Mouse (Mus musculus): Measurements from ENCODE around the gene Trpc1. TPM values are rescaled to one million over a fixed set of nuclear protein-coding genes. Genes with fewer than 3 reads are reported as not detected.

The Trpc1 gene
- polyA plus RNA-seq, 1 experiment from 2014 or later, result 9.6 TPM

GRCm38 (mm10) chr9:95668306-95668705 lies 81.9 kb downstream of the Trpc1 start:
- no peak overlapping the region for H3K9ac ChIP-seq (replicated peaks)
- H3K27me3 ChIP-seq (replicated peaks), result no peaks in the 10 kb centered on the region
- H3K27ac ChIP-seq (replicated peaks), result no peak overlapping the region
- H3K36me3 ChIP-seq, result 0 out of 2 replicates have a peak, but pooled peaks cover 3% of the 10 kb centered on the region
- H3K9me3 ChIP-seq (replicated peaks), result no peaks in the 10 kb centered on the region
- H3K4me3 ChIP-seq (replicated peaks), result no peak overlapping the region
- no peak overlapping the region for H3K4me2 ChIP-seq
- peaks cover 14% of the 10 kb centered on the region for H3K4me1 ChIP-seq
- 60% methylated on average over 5 of the region's 5 CpGs for WGBS
- ATAC-seq (ENCODE audit: low FRiP score), result no peak

GRCm38 (mm10) chr9:95667836-95668235 lies 82.3 kb downstream of the Trpc1 start:
- H3K4me2 ChIP-seq, result peak overlapping the region; percentile 9; the same call in 1 of the 2 replicates
- ATAC-seq (ENCODE audit: low FRiP score), result no peak
- H3K27me3 ChIP-seq (replicated peaks), result no peaks in the 10 kb centered on the region
- H3K4me1 ChIP-seq, result peaks cover 14% of the 10 kb centered on the region
- H3K9ac ChIP-seq (replicated peaks), result no peak overlapping the region
- 31% methylated on average over 9 of the region's 9 CpGs for whole genome bisulfite sequencing
- H3K9me3 ChIP-seq (replicated peaks), result no peaks in the 10 kb centered on the region
- H3K27ac ChIP-seq (replicated peaks), result no peak overlapping the region
- no peak overlapping the region for H3K4me3 ChIP-seq (replicated peaks)
- H3K36me3 ChIP-seq, result 0 out of 2 replicates have a peak, but pooled peaks cover 3% of the 10 kb centered on the region

- ATAC-seq (ENCODE audit: low FRiP score), result no peak
- H3K4me2 ChIP-seq, result no peak overlapping the region
- H3K27ac ChIP-seq (replicated peaks), result no peak overlapping the region
- H3K4me1 ChIP-seq, result peaks cover 14% of the 10 kb centered on the region
- 81% methylated on average over 6 of the region's 6 CpGs for WGBS
- no peaks in the 10 kb centered on the region for H3K27me3 ChIP-seq (replicated peaks)
- no peaks in the 10 kb centered on the region for H3K9me3 ChIP-seq (replicated peaks)
- H3K9ac ChIP-seq (replicated peaks), result no peak overlapping the region
- 0 out of 2 replicates have a peak, but pooled peaks cover 2% of the 10 kb centered on the region for H3K36me3 ChIP-seq
- H3K4me3 ChIP-seq (replicated peaks), result no peak overlapping the region
These were observed 84.3 kb downstream of the Trpc1 start for GRCm38 (mm10) chr9:95665835-95666234.

- no peak overlapping the region for H3K27ac ChIP-seq (replicated peaks)
- H3K4me2 ChIP-seq, result no peak overlapping the region
- no peaks in the 10 kb centered on the region for H3K9me3 ChIP-seq (replicated peaks)
- H3K9ac ChIP-seq (replicated peaks), result no peak overlapping the region
- 40% methylated on average over 10 of the region's 10 CpGs for whole genome bisulfite sequencing
- no peaks in the 10 kb centered on the region for H3K27me3 ChIP-seq (replicated peaks)
- H3K4me3 ChIP-seq (replicated peaks), result no peak overlapping the region
- peaks cover 14% of the 10 kb centered on the region for H3K4me1 ChIP-seq
- ATAC-seq (ENCODE audit: low FRiP score), result no peak; the same call in 1 of the 2 replicates
- no peaks in the 10 kb centered on the region for H3K36me3 ChIP-seq
These were observed 85.7 kb downstream of the Trpc1 start for GRCm38 (mm10) chr9:95664290-95664989.

- no peaks in the 10 kb centered on the region for H3K4me1 ChIP-seq
- H3K4me2 ChIP-seq, result no peak overlapping the region
- H3K9me3 ChIP-seq (replicated peaks), result no peaks in the 10 kb centered on the region
- ATAC-seq (ENCODE audit: low FRiP score), result no peak
- no peaks in the 10 kb centered on the region for H3K27me3 ChIP-seq (replicated peaks)
- no peaks in the 10 kb centered on the region for H3K36me3 ChIP-seq
- no peak overlapping the region for H3K9ac ChIP-seq (replicated peaks)
- H3K4me3 ChIP-seq (replicated peaks), result no peak overlapping the region
- 90% methylated on average over 2 of the region's 2 CpGs for WGBS
- no peak overlapping the region for H3K27ac ChIP-seq (replicated peaks)
These were observed 92.2 kb downstream of the Trpc1 start for GRCm38 (mm10) chr9:95657941-95658340.

Other genes with a start within 250 kb of the Trpc1 start
- gene U2surp, start 238.4 kb downstream of the Trpc1 start, polyA plus RNA-seq (2015; fragmentation: Nextera tagmentation; extraction: Ambion mirVana), result 115 and 128 TPM in 2 replicates
- gene Paqr9, start 190.7 kb downstream of the Trpc1 start, polyA plus RNA-seq (2015; fragmentation: Nextera tagmentation; extraction: Ambion mirVana), result 6.5 and 8.8 TPM in 2 replicates
- gene Pcolce2, start 112.8 kb downstream of the Trpc1 start, polyA plus RNA-seq (2015; fragmentation: Nextera tagmentation; extraction: Ambion mirVana), result 3.3 and 5.5 TPM in 2 replicates
- 2.6 and 9.0 TPM in 2 replicates for gene Pls1, start 94.9 kb upstream of the Trpc1 start, polyA plus RNA-seq (2015; fragmentation: Nextera tagmentation; extraction: Ambion mirVana)
- gene Atr, start 107.2 kb upstream of the Trpc1 start, polyA plus RNA-seq (2015; fragmentation: Nextera tagmentation; extraction: Ambion mirVana), result 10.1 and 12.1 TPM in 2 replicates
- 16.4 and 16.8 TPM in 2 replicates for gene Xrn1, start 204.4 kb upstream of the Trpc1 start, polyA plus RNA-seq (2015; fragmentation: Nextera tagmentation; extraction: Ambion mirVana)

Data from neural tube, embryonic 15.5 days (tissue).